Mouse (Mus musculus) liver, embryonic 13.5 days (tissue): ENCODE measurements around the gene Tfam. TPM values are rescaled to one million over a fixed set of nuclear protein-coding genes. Genes with fewer than 3 reads are reported as not detected.

Experiments
- ATAC-seq: fragments of 200-750 bp; cut with Nextera tagmentation; 2 replicates; pipeline ENCODE4 v1.8.0; 2017; ENCODE audit warnings: low read depth, mild to moderate bottlenecking, moderate number of reproducible peaks, moderate library complexity
- DNase-seq: peaks from one replicate; pipeline ENCODE4 v3.0.0; 2022
- H3K27ac ChIP-seq: fragments of 300-500 bp; sonication (generic); 2 replicates; pipeline ENCODE4 v1.5.1; 2015; ENCODE audit warnings: moderate library complexity, mild to moderate bottlenecking, inconsistent platforms
- H3K27me3 ChIP-seq: fragments of 300-500 bp; sonication (generic); 2 replicates; pipeline ENCODE4 v1.6.1; 2015; ENCODE audit warnings: mild to moderate bottlenecking, inconsistent platforms
- H3K36me3 ChIP-seq: fragments of 300-500 bp; sonication (generic); 2 replicates; pipeline ENCODE4 v1.6.1; 2015; ENCODE audit warnings: mild to moderate bottlenecking, inconsistent platforms
- H3K4me1 ChIP-seq: fragments of 300-500 bp; sonication (generic); replicated peaks from 2 replicates; pipeline ENCODE4 v1.6.1; 2015; ENCODE audit warnings: inconsistent platforms
- H3K4me2 ChIP-seq: fragments of 300-500 bp; sonication (generic); 2 replicates; pipeline ENCODE4 v1.6.1; 2015; ENCODE audit warnings: inconsistent platforms, mild to moderate bottlenecking, moderate library complexity
- H3K4me3 ChIP-seq: fragments of 300-500 bp; sonication (generic); replicated peaks from 2 replicates; pipeline ENCODE4 v1.5.1; 2015; ENCODE audit warnings: mild to moderate bottlenecking, inconsistent platforms
- H3K9ac ChIP-seq: fragments of 300-500 bp; sonication (generic); 2 replicates; pipeline ENCODE4 v1.6.1; 2015; ENCODE audit warnings: mild to moderate bottlenecking, inconsistent platforms
- H3K9me3 ChIP-seq: fragments of 300-500 bp; sonication (generic); replicated peaks from 2 replicates; pipeline ENCODE4 v1.6.1; 2016; ENCODE audit warnings: inconsistent platforms
- WGBS: fragments of 180-500 bp; shearing (Covaris S2); methylation state at CpG from one replicate; pipeline ENCODE4 v1.1.7; 2015; ENCODE audit not compliant: insufficient replicate concordance; 5-methylcytosine and 5-hydroxymethylcytosine counted together
- polyA plus RNA-seq: library from polyadenylated mRNA; unstranded; fragments of >200 nt; fragmentation: Nextera tagmentation; extraction: Ambion mirVana; gene quantifications from 2 replicates; pipeline ENCODE4 v1.2.1, GENCODE M21; 2015

Tfam gene
- polyA plus RNA-seq, 1 experiment from 2014 or later = 54.8 TPM

GRCm38 (mm10) chr10:71223101-71223500, 15.0 kb downstream of the Tfam start:
- peaks cover 54% of the 10 kb centered on the region for H3K36me3 ChIP-seq
- no peak overlapping the region for H3K4me3 ChIP-seq
- ATAC-seq (no peak), DNase-seq (no peak)
- no peak overlapping the region for H3K4me2 ChIP-seq
- 80% methylated on average over 5 of the region's 5 CpGs for WGBS
- no peak overlapping the region for H3K27ac ChIP-seq
- H3K9ac ChIP-seq = no peak overlapping the region
- H3K27me3 ChIP-seq = no peaks in the 10 kb centered on the region
- no peaks in the 10 kb centered on the region; the same call in 1 of the 2 replicates for H3K9me3 ChIP-seq
- H3K4me1 ChIP-seq = peaks cover 4% of the 10 kb centered on the region; the same call in 1 of the 2 replicates

- no peak overlapping the region for H3K9ac ChIP-seq
- ATAC-seq = no peak
- 80% methylated on average over 2 of the region's 2 CpGs for WGBS
- no peaks in the 10 kb centered on the region; the same call in 1 of the 2 replicates for H3K9me3 ChIP-seq
- H3K36me3 ChIP-seq = peaks cover 52% of the 10 kb centered on the region
- no peak overlapping the region for H3K27ac ChIP-seq
- peaks cover 4% of the 10 kb centered on the region; the same call in 1 of the 2 replicates for H3K4me1 ChIP-seq
- no peak for DNase-seq
- H3K4me2 ChIP-seq = no peak overlapping the region
- no peaks in the 10 kb centered on the region for H3K27me3 ChIP-seq
- no peak overlapping the region for H3K4me3 ChIP-seq
Observed at GRCm38 (mm10) chr10:71222639-71223038, 15.4 kb downstream of the Tfam start.

- ATAC-seq = peak; percentile 54; the same call in 1 of the 2 replicates
- 18% methylated on average over 8 of the region's 8 CpGs for WGBS
Observed at GRCm38 (mm10) chr10:71218228-71218892, 19.7 kb downstream of the Tfam start.

GRCm38 (mm10) chr10:71215996-71216395, 22.1 kb downstream of the Tfam start:
- Histone ChIP-seq H3K4me1 (peaks cover 4% of the 10 kb centered on the region; the same call in 1 of the 2 replicates), H3K4me2 (no peak overlapping the region), H3K9me3 (no peaks in the 10 kb centered on the region), H3K4me3 (no peak overlapping the region), H3K9ac (no peak overlapping the region), H3K27ac (no peak overlapping the region), H3K36me3 (no peaks in the 10 kb centered on the region), H3K27me3 (no peaks in the 10 kb centered on the region)
- ATAC-seq = no peak
- DNase-seq = no peak
- WGBS = 59% methylated on average over 9 of the region's 9 CpGs

More at GRCm38 (mm10) chr10:71218228-71218892, 19.7 kb downstream of the Tfam start:
- DNase-seq = peak; percentile 25
- H3K27me3 ChIP-seq = no peaks in the 10 kb centered on the region
- no peak overlapping the region for H3K9ac ChIP-seq
- H3K36me3 ChIP-seq = peaks cover 14% of the 10 kb centered on the region
- H3K4me3 ChIP-seq = no peak overlapping the region
- no peak overlapping the region for H3K27ac ChIP-seq
- H3K9me3 ChIP-seq = no peaks in the 10 kb centered on the region; the same call in 1 of the 2 replicates
- H3K4me2 ChIP-seq = no peak overlapping the region
- H3K4me1 ChIP-seq = peaks cover 4% of the 10 kb centered on the region; the same call in 1 of the 2 replicates

GRCm38 (mm10) chr10:71201512-71201911, 36.6 kb downstream of the Tfam start:
- Histone ChIP-seq H3K4me2 (no peak overlapping the region), H3K27ac (no peak overlapping the region), H3K36me3 (no peaks in the 10 kb centered on the region), H3K9me3 (no peaks in the 10 kb centered on the region), H3K27me3 (no peaks in the 10 kb centered on the region), H3K4me3 (no peak overlapping the region), H3K9ac (no peak overlapping the region), H3K4me1 (no peaks in the 10 kb centered on the region)
- whole genome bisulfite sequencing = 67% methylated on average over 2 of the region's 2 CpGs
- ATAC-seq = no peak
- DNase-seq = no peak

- 54% methylated on average over 5 of the region's 5 CpGs for WGBS
- no peak overlapping the region for H3K9ac ChIP-seq
Observed at GRCm38 (mm10) chr10:71200964-71201363, 37.1 kb downstream of the Tfam start.

GRCm38 (mm10) chr10:71198676-71199075, 39.4 kb downstream of the Tfam start:
- no peak overlapping the region for H3K9ac ChIP-seq
- no peak overlapping the region for H3K4me2 ChIP-seq
- no peak for DNase-seq
- H3K36me3 ChIP-seq = no peaks in the 10 kb centered on the region
- 70% methylated on average over 8 of the region's 8 CpGs for WGBS
- no peaks in the 10 kb centered on the region for H3K27me3 ChIP-seq
- H3K9me3 ChIP-seq = no peaks in the 10 kb centered on the region
- no peaks in the 10 kb centered on the region for H3K4me1 ChIP-seq
- no peak overlapping the region for H3K4me3 ChIP-seq
- no peak for ATAC-seq
- H3K27ac ChIP-seq = no peak overlapping the region

More at GRCm38 (mm10) chr10:71200964-71201363, 37.1 kb downstream of the Tfam start:
- H3K4me1 ChIP-seq = no peaks in the 10 kb centered on the region
- no peaks in the 10 kb centered on the region for H3K36me3 ChIP-seq
- no peak overlapping the region for H3K4me3 ChIP-seq
- H3K27ac ChIP-seq = no peak overlapping the region
- no peak for ATAC-seq
- no peak overlapping the region for H3K4me2 ChIP-seq
- no peaks in the 10 kb centered on the region for H3K27me3 ChIP-seq
- no peaks in the 10 kb centered on the region for H3K9me3 ChIP-seq
- DNase-seq = no peak

- Histone ChIP-seq H3K4me2 (no peak overlapping the region), H3K4me3 (no peak overlapping the region), H3K9ac (no peak overlapping the region), H3K4me1 (no peaks in the 10 kb centered on the region), H3K36me3 (no peaks in the 10 kb centered on the region), H3K27ac (no peak overlapping the region), H3K27me3 (no peaks in the 10 kb centered on the region), H3K9me3 (no peaks in the 10 kb centered on the region)
- ATAC-seq (no peak), DNase-seq (no peak)
- WGBS = 51% methylated on average over 14 of the region's 14 CpGs
Observed at GRCm38 (mm10) chr10:71197036-71197785, 40.9 kb downstream of the Tfam start.

GRCm38 (mm10) chr10:71195501-71195900, 42.6 kb downstream of the Tfam start:
- Histone ChIP-seq H3K4me1 (no peaks in the 10 kb centered on the region), H3K4me3 (no peak overlapping the region), H3K9me3 (no peaks in the 10 kb centered on the region), H3K36me3 (no peaks in the 10 kb centered on the region), H3K9ac (no peak overlapping the region), H3K4me2 (no peak overlapping the region), H3K27me3 (no peaks in the 10 kb centered on the region), H3K27ac (no peak overlapping the region)
- ATAC-seq = no peak
- no peak for DNase-seq
- WGBS = 39% methylated on average over 9 of the region's 9 CpGs

- Histone ChIP-seq H3K9me3 (no peaks in the 10 kb centered on the region), H3K27me3 (no peaks in the 10 kb centered on the region), H3K27ac (no peak overlapping the region), H3K9ac (no peak overlapping the region), H3K4me3 (no peak overlapping the region), H3K4me1 (no peaks in the 10 kb centered on the region), H3K36me3 (no peaks in the 10 kb centered on the region), H3K4me2 (no peak overlapping the region)
- ATAC-seq (no peak), DNase-seq (no peak)
- WGBS = 60% methylated on average over 7 of the region's 7 CpGs
Observed at GRCm38 (mm10) chr10:71194713-71195112, 43.4 kb downstream of the Tfam start.

GRCm38 (mm10) chr10:71193319-71193718, 44.8 kb downstream of the Tfam start:
- WGBS = 63% methylated on average over 7 of the region's 7 CpGs
- Histone ChIP-seq H3K36me3 (no peaks in the 10 kb centered on the region), H3K27me3 (no peaks in the 10 kb centered on the region), H3K27ac (no peak overlapping the region), H3K9ac (no peak overlapping the region), H3K4me2 (no peak overlapping the region), H3K4me3 (no peak overlapping the region), H3K4me1 (no peaks in the 10 kb centered on the region), H3K9me3 (no peaks in the 10 kb centered on the region)
- ATAC-seq = no peak
- no peak for DNase-seq
